Mouse (Mus musculus) cortical plate, adult 2 months (tissue): ENCODE measurements around the gene Hivep1.

Source experiments
- CTCF ChIP-seq: fragments of 200-500 bp; IDR thresholded peaks from 2 replicates; pipeline ENCODE4 v1.5.1; 2011; ENCODE audit warnings: mild to moderate bottlenecking, control low read depth, low read length; ENCODE audit not compliant: insufficient read depth; ENCODE audit errors: extremely low read depth
- POLR2A ChIP-seq: fragments of 200-500 bp; IDR thresholded peaks from 2 replicates; pipeline ENCODE4 v1.6.1; 2011; ENCODE audit warnings: mild to moderate bottlenecking, low read length, control low read depth; ENCODE audit not compliant: insufficient read depth; ENCODE audit errors: extremely low read depth

- TF ChIP-seq CTCF = no peak
- no peak for TF ChIP-seq POLR2A
Measured at GRCm38 (mm10) chr13:42104371-42104770, 52.5 kb downstream of the Hivep1 start.
